Mouse (Mus musculus) adrenal gland, postnatal 4 days (tissue): ENCODE measurements around the gene Icam2. TPM values are rescaled to one million over a fixed set of nuclear protein-coding genes. Genes with fewer than 3 reads are reported as not detected.
"Not testable (repeated sequence)": the region's sequence is repeated elsewhere in the genome, so short reads cannot be mapped to it uniquely, and the experiment has no call there.

Experiments used
- DNase-seq, 2 experiments: peaks; one replicate each; pipeline ENCODE4 v3.0.0; 2021 to 2022; ENCODE audit warnings: low spot score in 2 of 2, mixed read lengths in 2 of 2
- total RNA-seq, 2 experiments: library from RNA; stranded (reverse); gene quantifications; 2 replicates each; pipeline ENCODE4 v1.2.3; 2021

The Icam2 gene
- total RNA-seq, 2 experiments from 2014 or later: 21.8 to 24.3 TPM

DNA sequence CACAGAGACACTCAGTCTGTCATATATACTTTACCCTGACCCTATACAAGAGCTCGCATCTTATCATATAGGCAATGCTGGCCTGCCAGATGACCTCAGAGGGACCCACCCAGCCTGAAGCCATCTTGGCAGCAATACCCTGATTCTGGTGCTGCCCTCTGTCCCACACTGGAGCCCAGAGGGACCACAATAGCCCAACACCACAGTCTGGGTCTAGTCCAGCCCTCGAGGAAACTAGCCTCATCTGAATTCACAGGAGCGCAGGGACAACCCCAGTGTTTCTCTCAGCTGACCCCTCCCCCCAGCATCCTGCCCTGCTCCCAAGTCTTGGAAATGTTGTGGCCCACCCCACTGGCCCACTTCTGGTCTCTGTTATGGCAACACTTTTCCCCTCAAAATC is 36.6 kb downstream of the Icam2 start:
- DNase-seq: no peak

GRCm38 (mm10) chr11:106350853-106351252 is 37.0 kb downstream of the Icam2 start:
- DNase-seq: no peak

- no peak for DNase-seq
Observed at GRCm38 (mm10) chr11:106349772-106350171, 38.1 kb downstream of the Icam2 start.

GRCm38 (mm10) chr11:106344910-106345309 is 43.0 kb downstream of the Icam2 start:
- no peak for DNase-seq

DNA sequence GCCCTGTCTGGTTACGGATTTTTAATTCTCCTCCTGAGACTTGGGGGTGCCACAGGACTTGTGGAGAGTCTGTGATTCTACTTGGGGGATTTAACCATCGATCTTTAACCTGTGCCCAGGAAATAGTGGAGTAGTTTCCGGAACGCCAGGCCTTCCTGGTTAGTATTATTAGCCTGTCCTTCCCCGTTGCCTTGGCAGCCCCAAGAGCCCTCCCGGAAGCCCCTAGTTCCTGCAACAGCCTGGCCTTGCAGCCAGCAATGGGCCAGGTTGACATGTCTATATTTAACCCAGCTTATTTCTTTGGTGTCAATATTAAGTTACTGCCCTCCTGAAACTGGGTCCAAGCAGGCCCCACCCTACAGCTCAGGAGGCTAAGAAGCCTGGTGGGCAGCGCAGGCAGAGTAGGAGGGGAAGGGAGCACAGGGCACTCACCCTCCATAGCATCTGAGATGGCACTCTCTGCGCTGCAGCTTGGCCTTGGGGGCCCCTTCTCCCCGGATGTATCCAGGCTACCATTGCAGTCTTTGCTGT is 46.8 kb downstream of the Icam2 start:
- DNase-seq: no peak

- not testable (repeated sequence) for DNase-seq
Observed at GRCm38 (mm10) chr11:106339323-106339722, 48.6 kb downstream of the Icam2 start.

GRCm38 (mm10) chr11:106338870-106339269 is 49.0 kb downstream of the Icam2 start:
- DNase-seq: no peak

- no peak for DNase-seq
Observed at GRCm38 (mm10) chr11:106338029-106338428, 49.8 kb downstream of the Icam2 start.

DNA sequence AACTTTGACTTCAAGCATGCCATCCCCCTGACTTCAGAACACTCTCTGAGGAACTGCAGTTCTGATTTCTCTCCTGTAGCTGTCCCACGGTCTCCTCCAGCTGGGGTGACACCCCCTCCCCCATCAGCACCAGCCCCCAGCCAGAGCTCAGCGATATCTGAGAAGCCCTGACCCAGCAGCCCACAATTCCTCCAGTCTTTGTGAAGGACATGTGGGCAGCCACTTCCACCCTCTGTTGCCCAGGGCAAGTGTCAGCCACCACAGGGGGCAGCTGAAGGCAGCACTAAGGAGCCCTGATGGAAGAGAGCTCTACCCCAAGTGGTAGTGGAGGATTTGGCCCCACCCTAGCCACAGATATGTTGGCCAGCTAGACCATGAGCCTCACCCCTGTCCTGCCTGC is 53.8 kb downstream of the Icam2 start:
- DNase-seq: no peak

- DNase-seq: no peak
Observed at GRCm38 (mm10) chr11:106332458-106332857, 55.4 kb downstream of the Icam2 start.

- no peak for DNase-seq
Observed at GRCm38 (mm10) chr11:106329682-106330081, 58.2 kb downstream of the Icam2 start.

DNA sequence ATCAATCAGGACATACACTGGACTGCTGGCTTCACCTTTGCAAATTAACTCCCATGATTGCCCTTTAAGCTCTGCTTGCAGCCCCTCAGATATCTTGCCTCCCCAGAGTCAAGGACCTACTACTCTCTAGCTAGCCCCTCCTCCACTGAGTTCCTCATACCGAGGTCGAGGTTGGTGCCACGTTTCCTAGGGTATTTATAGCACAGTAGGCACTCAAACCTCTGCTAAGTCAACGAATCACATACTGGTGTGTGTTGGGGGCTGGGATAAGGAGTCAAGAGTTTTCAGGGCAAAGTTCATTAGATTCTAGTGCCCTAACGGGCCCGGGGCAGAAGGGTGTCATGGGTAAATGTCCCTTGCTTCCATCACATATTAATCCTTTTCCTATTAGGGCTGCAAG is 58.7 kb downstream of the Icam2 start:
- no peak for DNase-seq

DNA sequence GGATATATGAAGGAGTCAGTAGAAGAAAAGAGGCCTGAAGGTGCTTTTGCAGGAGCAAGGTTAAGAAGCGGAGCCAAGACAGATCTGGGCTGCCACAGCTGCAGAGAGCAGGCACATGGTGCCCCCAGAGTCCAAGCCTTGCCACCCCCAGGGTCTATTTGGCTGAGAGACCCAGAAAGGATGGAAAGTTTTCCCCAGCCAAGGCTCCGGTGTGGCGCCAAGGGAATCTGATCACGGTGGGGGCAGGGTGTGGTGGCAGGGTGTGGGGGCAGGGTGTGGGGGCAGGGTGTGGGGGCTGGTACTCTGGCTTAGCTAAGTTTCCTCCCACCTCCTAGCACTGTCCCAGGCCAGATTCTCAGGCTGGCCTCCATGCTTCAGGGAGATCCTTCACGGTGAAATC is 59.4 kb downstream of the Icam2 start:
- DNase-seq: no peak

Other genes starting within 250 kb of the Icam2 start
- not detected for gene Gm10840, start 227.2 kb downstream of the Icam2 start, total RNA-seq
- gene Limd2, start 227.2 kb downstream of the Icam2 start, total RNA-seq: 10 to 100 TPM; 39.8 to 48.2 TPM
- 10 to 100 TPM; 19.3 to 20.1 TPM for gene Strada, start 185.9 kb downstream of the Icam2 start, total RNA-seq
- gene Ccdc47, start 171.7 kb downstream of the Icam2 start, total RNA-seq: 10 to 100 TPM; 86.3 to 89.6 TPM
- 10 to 100 TPM; 74.4 to 76.2 TPM for gene Ddx42, start 171.1 kb downstream of the Icam2 start, total RNA-seq
- gene Ftsj3, start 132.0 kb downstream of the Icam2 start, total RNA-seq: 10 to 100 TPM; 69.3 to 71.0 TPM
- 100 to 1,000 TPM; 131 to 138 TPM for gene Psmc5, start 131.9 kb downstream of the Icam2 start, total RNA-seq
- 100 to 1,000 TPM; 104 to 117 TPM for gene Smarcd2, start 115.1 kb downstream of the Icam2 start, total RNA-seq
- under 1 TPM; 0.25 to 0.34 TPM for gene Tcam1, start 111.4 kb downstream of the Icam2 start, total RNA-seq
- gene Gh, start 86.2 kb downstream of the Icam2 start, total RNA-seq: under 1 TPM in 1 of 2 experiments, not detected in 1; 0.37 TPM
- gene Cd79b, start 73.3 kb downstream of the Icam2 start, total RNA-seq: 1 to 10 TPM; 2.8 to 5.2 TPM
- 1 to 10 TPM; 1.0 to 3.0 TPM for gene Scn4a, start 34.8 kb downstream of the Icam2 start, total RNA-seq
- not detected for gene Prr29, start 22.6 kb downstream of the Icam2 start, total RNA-seq
- gene Ern1, start 99.8 kb upstream of the Icam2 start, total RNA-seq: 10 to 100 TPM; 72.5 to 83.6 TPM
- 10 to 100 TPM; 31.5 to 33.0 TPM for gene Tex2, start 225.3 kb upstream of the Icam2 start, total RNA-seq